Mouse (Mus musculus) midbrain, embryonic 12.5 days (tissue): Measurements from ENCODE around the gene Cyld. TPM values are rescaled to one million over a fixed set of nuclear protein-coding genes. Genes with fewer than 3 reads are reported as not detected.
A peak's percentile ranks its signal among the peaks of the same experiment; 100 is the strongest.
"Not testable (repeated sequence)": the region's sequence is repeated elsewhere in the genome, so short reads cannot be mapped to it uniquely, and the experiment has no call there.

Experiments used
- ATAC-seq: fragments of 200-750 bp; cut with Nextera tagmentation; 2 replicates; pipeline ENCODE4 v1.8.0; 2017; ENCODE audit warnings: low read depth, moderate TSS enrichment, moderate library complexity; ENCODE audit not compliant: low FRiP score
- H3K27ac ChIP-seq: fragments of 300-500 bp; sonication (generic); replicated peaks from 2 replicates; pipeline ENCODE4 v1.5.1; 2016; ENCODE audit warnings: mild to moderate bottlenecking
- H3K27me3 ChIP-seq: fragments of 300-500 bp; sonication (generic); 2 replicates; pipeline ENCODE4 v1.6.1; 2016; ENCODE audit warnings: mild to moderate bottlenecking
- H3K36me3 ChIP-seq: fragments of 300-500 bp; sonication (generic); 2 replicates; pipeline ENCODE4 v1.6.1; 2016
- H3K4me1 ChIP-seq: fragments of 300-500 bp; sonication (generic); 2 replicates; pipeline ENCODE4 v1.6.1; 2016
- H3K4me2 ChIP-seq: fragments of 300-500 bp; sonication (generic); replicated peaks from 2 replicates; pipeline ENCODE4 v1.6.1; 2016; ENCODE audit warnings: mild to moderate bottlenecking, moderate library complexity
- H3K4me3 ChIP-seq: fragments of 300-500 bp; sonication (generic); 2 replicates; pipeline ENCODE4 v1.5.1; 2016; ENCODE audit warnings: mild to moderate bottlenecking
- H3K9ac ChIP-seq: fragments of 300-500 bp; sonication (generic); replicated peaks from 2 replicates; pipeline ENCODE4 v1.6.1; 2016; ENCODE audit warnings: mild to moderate bottlenecking, moderate library complexity
- H3K9me3 ChIP-seq: fragments of 300-500 bp; sonication (generic); 2 replicates; pipeline ENCODE4 v1.6.1; 2016; ENCODE audit warnings: mild to moderate bottlenecking
- WGBS: fragments of 180-500 bp; shearing (Covaris S2); methylation state at CpG from one replicate; pipeline ENCODE4 v1.1.7; 2016; 5-methylcytosine and 5-hydroxymethylcytosine counted together
- polyA plus RNA-seq: library from polyadenylated mRNA; unstranded; fragments of >200 nt; fragmentation: Nextera tagmentation; extraction: Ambion mirVana; gene quantifications from 2 replicates; pipeline ENCODE4 v1.2.1, GENCODE M21; 2016

Cyld gene
- polyA plus RNA-seq, 1 experiment from 2014 or later: 16.8 TPM

- WGBS: 82% methylated on average over 7 of the region's 7 CpGs
- H3K4me3 ChIP-seq: no peak overlapping the region
- no peak overlapping the region for H3K9ac ChIP-seq
- no peak for ATAC-seq
- H3K27me3 ChIP-seq: no peaks in the 10 kb centered on the region
- H3K27ac ChIP-seq: no peak overlapping the region
- peaks cover 13% of the 10 kb centered on the region; the same call in 1 of the 2 replicates for H3K9me3 ChIP-seq
- no peaks in the 10 kb centered on the region for H3K36me3 ChIP-seq
- peaks cover 16% of the 10 kb centered on the region for H3K4me1 ChIP-seq
- H3K4me2 ChIP-seq: no peak overlapping the region
These were observed 74.4 kb downstream of the Cyld start for GRCm38 (mm10) chr8:88771241-88771640.

- H3K36me3 ChIP-seq: no peaks in the 10 kb centered on the region
- H3K4me2 ChIP-seq: peak overlapping the region; percentile 10
- H3K9me3 ChIP-seq: peaks cover 8% of the 10 kb centered on the region; the same call in 1 of the 2 replicates
- H3K9ac ChIP-seq: no peak overlapping the region
- H3K27ac ChIP-seq: no peak overlapping the region
- peaks cover 16% of the 10 kb centered on the region for H3K4me1 ChIP-seq
- ATAC-seq: no peak
- no peaks in the 10 kb centered on the region for H3K27me3 ChIP-seq
- no peak overlapping the region for H3K4me3 ChIP-seq
- 38% methylated on average over 19 of the region's 19 CpGs for WGBS
These were observed 77.9 kb downstream of the Cyld start for GRCm38 (mm10) chr8:88774593-88775297.

- peak overlapping the region; percentile 10 for H3K4me2 ChIP-seq
- 58% methylated on average over 7 of the region's 7 CpGs for WGBS
- no peak overlapping the region for H3K27ac ChIP-seq
- H3K4me1 ChIP-seq: peaks cover 16% of the 10 kb centered on the region
- H3K9me3 ChIP-seq: 0 out of 2 replicates have a peak, but pooled peaks cover 4% of the 10 kb centered on the region
- no peaks in the 10 kb centered on the region for H3K27me3 ChIP-seq
- no peaks in the 10 kb centered on the region for H3K36me3 ChIP-seq
- H3K9ac ChIP-seq: no peak overlapping the region
- no peak for ATAC-seq
- no peak overlapping the region for H3K4me3 ChIP-seq
These were observed 78.4 kb downstream of the Cyld start for GRCm38 (mm10) chr8:88775298-88775646.

GRCm38 (mm10) chr8:88780142-88780541 lies 83.3 kb downstream of the Cyld start:
- ATAC-seq: no peak
- H3K4me1 ChIP-seq: peaks cover 6% of the 10 kb centered on the region
- no peak overlapping the region for H3K27ac ChIP-seq
- no peaks in the 10 kb centered on the region for H3K9me3 ChIP-seq
- no peak overlapping the region for H3K9ac ChIP-seq
- 81% methylated on average over 3 of the region's 3 CpGs for WGBS
- no peak overlapping the region for H3K4me2 ChIP-seq
- no peaks in the 10 kb centered on the region for H3K36me3 ChIP-seq
- H3K4me3 ChIP-seq: no peak overlapping the region
- no peaks in the 10 kb centered on the region for H3K27me3 ChIP-seq

- WGBS: 74% methylated on average over 5 of the region's 5 CpGs
- no peak overlapping the region for H3K27ac ChIP-seq
- no peak overlapping the region for H3K9ac ChIP-seq
- no peaks in the 10 kb centered on the region; the same call in 1 of the 2 replicates for H3K4me1 ChIP-seq
- H3K27me3 ChIP-seq: no peaks in the 10 kb centered on the region
- H3K4me3 ChIP-seq: no peak overlapping the region
- no peaks in the 10 kb centered on the region for H3K36me3 ChIP-seq
- H3K9me3 ChIP-seq: no peaks in the 10 kb centered on the region
- no peak overlapping the region for H3K4me2 ChIP-seq
- no peak for ATAC-seq
These were observed 84.5 kb downstream of the Cyld start for GRCm38 (mm10) chr8:88781283-88781682.

- 80% methylated on average over 1 of the region's 1 CpGs for WGBS
- no peak for ATAC-seq
These were observed 86.9 kb downstream of the Cyld start for GRCm38 (mm10) chr8:88783722-88784121.

GRCm38 (mm10) chr8:88788335-88788734 lies 91.5 kb downstream of the Cyld start:
- H3K4me1 ChIP-seq, H3K27ac ChIP-seq, H3K27me3 ChIP-seq, ATAC-seq, H3K4me2 ChIP-seq, H3K9ac ChIP-seq, H3K4me3 ChIP-seq, H3K36me3 ChIP-seq, H3K9me3 ChIP-seq: not testable (repeated sequence)
- WGBS: 75% methylated on average over 3 of the region's 3 CpGs

More at GRCm38 (mm10) chr8:88783722-88784121, 86.9 kb downstream of the Cyld start:
- Histone ChIP-seq H3K27me3 (no peaks in the 10 kb centered on the region), H3K4me1 (no peaks in the 10 kb centered on the region; the same call in 1 of the 2 replicates), H3K9ac (no peak overlapping the region), H3K27ac (no peak overlapping the region), H3K4me2 (no peak overlapping the region), H3K9me3 (no peaks in the 10 kb centered on the region), H3K36me3 (no peaks in the 10 kb centered on the region), H3K4me3 (no peak overlapping the region)

- WGBS: 76% methylated on average over 8 of the region's 8 CpGs
- Histone ChIP-seq H3K4me1 (peaks cover 21% of the 10 kb centered on the region), H3K4me3 (no peak overlapping the region), H3K9me3 (no peaks in the 10 kb centered on the region), H3K27me3 (no peaks in the 10 kb centered on the region), H3K9ac (no peak overlapping the region), H3K27ac (peak overlapping the region; percentile 42; the same call in 1 of the 2 replicates), H3K4me2 (no peak overlapping the region), H3K36me3 (no peaks in the 10 kb centered on the region)
- ATAC-seq: no peak
These were observed 96.0 kb downstream of the Cyld start for GRCm38 (mm10) chr8:88792691-88793323.

- Histone ChIP-seq H3K9me3 (no peaks in the 10 kb centered on the region), H3K4me2 (no peak overlapping the region), H3K4me1 (peaks cover 21% of the 10 kb centered on the region), H3K27me3 (no peaks in the 10 kb centered on the region), H3K36me3 (no peaks in the 10 kb centered on the region), H3K4me3 (no peak overlapping the region), H3K27ac (peak overlapping the region; percentile 42), H3K9ac (no peak overlapping the region)
- peak; percentile 56 for ATAC-seq
- 84% methylated on average over 9 of the region's 9 CpGs for WGBS
These were observed 96.5 kb downstream of the Cyld start for GRCm38 (mm10) chr8:88793324-88793722.

GRCm38 (mm10) chr8:88793746-88794614 lies 97.2 kb downstream of the Cyld start:
- 75% methylated on average over 24 of the region's 24 CpGs for whole genome bisulfite sequencing

GRCm38 (mm10) chr8:88794615-88794907 lies 97.7 kb downstream of the Cyld start:
- no peak for ATAC-seq
- H3K9me3 ChIP-seq: no peaks in the 10 kb centered on the region
- peak overlapping the region; percentile 56; the same call in 1 of the 2 replicates for H3K27ac ChIP-seq
- H3K36me3 ChIP-seq: no peaks in the 10 kb centered on the region
- H3K4me3 ChIP-seq: no peak overlapping the region
- H3K4me1 ChIP-seq: peaks cover 21% of the 10 kb centered on the region
- H3K9ac ChIP-seq: no peak overlapping the region
- H3K27me3 ChIP-seq: no peaks in the 10 kb centered on the region
- no peak overlapping the region for H3K4me2 ChIP-seq
- 82% methylated on average over 7 of the region's 7 CpGs for WGBS

More at GRCm38 (mm10) chr8:88793746-88794614, 97.2 kb downstream of the Cyld start:
- H3K4me1 ChIP-seq: peaks cover 21% of the 10 kb centered on the region
- no peaks in the 10 kb centered on the region for H3K27me3 ChIP-seq
- H3K4me3 ChIP-seq: no peak overlapping the region
- H3K4me2 ChIP-seq: 0 out of 2 replicates have a peak overlapping the region, but pooled peaks have one; percentile 2
- H3K27ac ChIP-seq: peak overlapping the region; percentile 56
- H3K9ac ChIP-seq: no peak overlapping the region
- peak; percentile 63 for ATAC-seq
- H3K36me3 ChIP-seq: no peaks in the 10 kb centered on the region
- no peaks in the 10 kb centered on the region for H3K9me3 ChIP-seq

- H3K4me1 ChIP-seq: peaks cover 21% of the 10 kb centered on the region
- no peaks in the 10 kb centered on the region for H3K36me3 ChIP-seq
- no peaks in the 10 kb centered on the region for H3K27me3 ChIP-seq
- H3K9ac ChIP-seq: no peak overlapping the region
- H3K27ac ChIP-seq: no peak overlapping the region
- ATAC-seq: no peak
- H3K4me3 ChIP-seq: no peak overlapping the region
- no peaks in the 10 kb centered on the region for H3K9me3 ChIP-seq
- WGBS: 89% methylated on average over 5 of the region's 5 CpGs
- no peak overlapping the region for H3K4me2 ChIP-seq
These were observed 99.1 kb downstream of the Cyld start for GRCm38 (mm10) chr8:88795896-88796295.
